Mouse (Mus musculus) liver, embryonic 11.5 days (tissue): ENCODE data around the gene B4galt1. TPM values are rescaled to one million over a fixed set of nuclear protein-coding genes. Genes with fewer than 3 reads are reported as not detected.

Source experiments
- ATAC-seq: fragments of 200-750 bp; cut with Nextera tagmentation; replicated peaks from 2 replicates; pipeline ENCODE4 v1.8.0; 2017; ENCODE audit warnings: moderate number of reproducible peaks, mild to moderate bottlenecking, moderate TSS enrichment, moderate library complexity; ENCODE audit not compliant: low FRiP score
- DNase-seq: peaks from one replicate; pipeline ENCODE4 v3.0.0-alpha.2; 2017; ENCODE audit warnings: low spot score
- H3K27ac ChIP-seq: fragments of 300-500 bp; sonication (generic); 2 replicates; pipeline ENCODE4 v1.5.1; 2014; ENCODE audit warnings: mild to moderate bottlenecking, low read depth, low read length, control low read depth
- H3K27me3 ChIP-seq: fragments of 300-500 bp; sonication (generic); replicated peaks from 2 replicates; pipeline ENCODE4 v1.6.1; 2014; ENCODE audit warnings: low read length, mixed read lengths; ENCODE audit not compliant: control insufficient read depth, insufficient read depth
- H3K36me3 ChIP-seq: fragments of 300-500 bp; sonication (generic); 2 replicates; pipeline ENCODE4 v1.6.1; 2014; ENCODE audit warnings: mild to moderate bottlenecking, low read length, moderate library complexity, mixed read lengths; ENCODE audit not compliant: control insufficient read depth, insufficient read depth
- H3K4me1 ChIP-seq: fragments of 300-500 bp; sonication (generic); replicated peaks from 2 replicates; pipeline ENCODE4 v1.6.1; 2014; ENCODE audit warnings: low read length, mixed read lengths; ENCODE audit not compliant: control insufficient read depth, insufficient read depth
- H3K4me2 ChIP-seq: fragments of 300-500 bp; sonication (generic); 2 replicates; pipeline ENCODE4 v1.6.1; 2014; ENCODE audit warnings: mild to moderate bottlenecking, control low read depth, moderate library complexity
- H3K4me3 ChIP-seq: fragments of 300-500 bp; sonication (generic); 2 replicates; pipeline ENCODE4 v1.5.1; 2014; ENCODE audit warnings: low read depth, low read length, control low read depth
- H3K9ac ChIP-seq: fragments of 300-500 bp; sonication (generic); 2 replicates; pipeline ENCODE4 v1.6.1; 2014; ENCODE audit warnings: low read depth, low read length, control low read depth
- H3K9me3 ChIP-seq: fragments of 300-500 bp; sonication (generic); 2 replicates; pipeline ENCODE4 v1.6.1; 2016; ENCODE audit warnings: low read length, inconsistent platforms, mixed read lengths; ENCODE audit not compliant: control insufficient read depth
- WGBS: fragments of 180-500 bp; shearing (Covaris S2); extraction: QIAGEN DNeasy Blood & Tissue Kit; methylation state at CpG from one replicate; pipeline ENCODE4 v1.1.7; 2014; 5-methylcytosine and 5-hydroxymethylcytosine counted together
- polyA plus RNA-seq: library from polyadenylated mRNA; unstranded; fragments of >200 nt; fragmentation: Nextera tagmentation; extraction: Ambion mirVana; gene quantifications from 2 replicates; pipeline ENCODE4 v1.2.1, GENCODE M21; 2014

Gene B4galt1
- polyA plus RNA-seq, 1 experiment from 2014 or later = 49.0 TPM

DNA sequence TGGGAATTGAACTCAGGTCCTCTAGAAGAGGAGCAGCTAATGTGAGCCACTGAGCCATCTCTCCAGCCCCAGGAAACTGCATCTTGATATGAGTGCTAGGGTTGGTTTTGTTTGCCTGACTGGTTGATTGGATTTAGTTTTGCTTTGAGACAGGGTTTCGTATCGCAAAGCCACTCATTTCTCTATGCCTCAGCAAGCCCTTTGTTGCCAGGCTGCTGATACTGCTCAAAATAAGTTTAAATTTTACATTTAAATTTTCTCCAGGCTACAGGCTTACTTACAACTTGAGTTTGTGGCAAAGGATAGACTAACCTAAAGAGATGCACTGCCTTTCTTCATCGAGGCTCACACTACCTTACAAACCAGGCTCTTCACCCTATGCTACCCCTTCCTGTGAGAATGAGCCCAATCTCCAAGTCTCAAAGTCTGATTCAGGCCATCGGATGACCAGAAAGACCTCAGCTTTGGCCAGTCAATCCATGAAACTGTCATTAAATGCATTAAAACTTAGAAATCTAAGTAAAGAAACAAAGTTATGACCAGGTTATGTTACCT lies 19.5 kb downstream of the B4galt1 start:
- ATAC-seq (no peak), DNase-seq (no peak)
- Histone ChIP-seq H3K4me1 (peaks cover 37% of the 10 kb centered on the region), H3K4me2 (no peak overlapping the region), H3K9ac (no peak overlapping the region), H3K4me3 (no peak overlapping the region), H3K27ac (no peak overlapping the region), H3K9me3 (no peaks in the 10 kb centered on the region), H3K27me3 (no peaks in the 10 kb centered on the region), H3K36me3 (peaks cover 2% of the 10 kb centered on the region; the same call in 1 of the 2 replicates)
- WGBS = 88% methylated on average over 4 of the region's 4 CpGs

DNA sequence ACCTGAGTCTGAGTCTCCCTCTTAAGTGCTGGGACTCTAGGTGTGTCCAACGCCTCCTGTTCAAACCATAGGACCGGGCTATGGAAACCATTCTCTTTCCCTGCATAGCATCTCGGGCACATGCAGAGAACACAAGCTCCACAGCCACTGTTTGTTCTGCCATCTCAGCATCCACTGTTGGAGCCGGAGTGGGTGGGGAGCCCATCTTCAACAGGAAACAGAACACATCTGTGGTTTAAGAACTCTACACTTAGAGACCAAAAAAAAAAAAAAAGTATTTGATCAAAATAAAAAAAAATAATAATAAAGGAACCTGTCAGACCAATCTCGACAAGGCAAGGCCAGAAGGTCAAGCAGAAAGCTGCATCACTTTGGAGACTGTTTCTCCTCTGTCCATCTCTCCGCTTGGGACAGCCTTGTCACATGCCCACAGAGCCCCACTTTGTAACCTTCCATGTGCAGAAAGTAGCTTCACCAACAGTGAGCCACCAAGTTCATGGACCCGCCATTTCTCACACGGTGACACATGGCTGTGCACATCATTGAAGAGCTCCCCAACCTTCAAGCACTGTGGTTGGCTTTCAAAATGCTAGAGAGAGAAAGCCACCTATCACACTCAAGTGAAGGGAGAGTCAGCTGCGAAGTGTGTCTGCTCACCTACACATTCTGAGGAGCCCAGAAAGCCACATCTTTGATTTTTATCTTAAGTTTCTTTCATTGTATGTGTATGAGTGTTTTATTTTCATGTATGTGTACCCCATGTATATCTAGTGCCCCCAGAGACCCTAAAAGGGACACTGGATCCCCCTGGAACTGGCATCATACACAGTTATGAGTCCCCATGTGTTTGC lies 20.2 kb downstream of the B4galt1 start:
- no peaks in the 10 kb centered on the region for H3K27me3 ChIP-seq
- H3K36me3 ChIP-seq = peaks cover 3% of the 10 kb centered on the region; the same call in 1 of the 2 replicates
- H3K4me1 ChIP-seq = peaks cover 37% of the 10 kb centered on the region
- no peak overlapping the region for H3K27ac ChIP-seq
- no peak for DNase-seq
- no peak overlapping the region for H3K4me2 ChIP-seq
- no peak overlapping the region for H3K4me3 ChIP-seq
- ATAC-seq = no peak
- H3K9ac ChIP-seq = no peak overlapping the region
- WGBS = 88% methylated on average over 9 of the region's 9 CpGs
- H3K9me3 ChIP-seq = no peaks in the 10 kb centered on the region

DNA sequence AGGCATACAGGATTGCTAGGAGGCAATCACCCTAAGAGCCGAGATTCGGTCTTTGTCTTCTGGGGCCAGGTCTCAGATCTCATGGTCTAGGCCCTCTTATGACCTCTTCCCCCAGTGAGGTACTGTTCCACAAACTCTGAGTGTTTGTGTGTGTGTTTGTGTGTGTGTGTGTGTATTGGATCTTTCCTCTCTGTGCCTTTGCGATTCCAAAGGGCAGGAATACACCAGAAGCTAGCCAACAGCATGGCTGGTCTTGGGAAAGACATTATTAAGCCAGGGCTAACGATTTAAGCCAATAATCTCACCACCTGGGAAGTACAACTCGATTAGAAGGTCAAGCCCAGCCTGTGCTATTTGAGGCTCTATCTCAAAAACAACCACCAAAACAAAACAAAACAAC lies 23.3 kb downstream of the B4galt1 start:
- ATAC-seq = no peak
- WGBS = 82% methylated on average over 5 of the region's 5 CpGs

DNA sequence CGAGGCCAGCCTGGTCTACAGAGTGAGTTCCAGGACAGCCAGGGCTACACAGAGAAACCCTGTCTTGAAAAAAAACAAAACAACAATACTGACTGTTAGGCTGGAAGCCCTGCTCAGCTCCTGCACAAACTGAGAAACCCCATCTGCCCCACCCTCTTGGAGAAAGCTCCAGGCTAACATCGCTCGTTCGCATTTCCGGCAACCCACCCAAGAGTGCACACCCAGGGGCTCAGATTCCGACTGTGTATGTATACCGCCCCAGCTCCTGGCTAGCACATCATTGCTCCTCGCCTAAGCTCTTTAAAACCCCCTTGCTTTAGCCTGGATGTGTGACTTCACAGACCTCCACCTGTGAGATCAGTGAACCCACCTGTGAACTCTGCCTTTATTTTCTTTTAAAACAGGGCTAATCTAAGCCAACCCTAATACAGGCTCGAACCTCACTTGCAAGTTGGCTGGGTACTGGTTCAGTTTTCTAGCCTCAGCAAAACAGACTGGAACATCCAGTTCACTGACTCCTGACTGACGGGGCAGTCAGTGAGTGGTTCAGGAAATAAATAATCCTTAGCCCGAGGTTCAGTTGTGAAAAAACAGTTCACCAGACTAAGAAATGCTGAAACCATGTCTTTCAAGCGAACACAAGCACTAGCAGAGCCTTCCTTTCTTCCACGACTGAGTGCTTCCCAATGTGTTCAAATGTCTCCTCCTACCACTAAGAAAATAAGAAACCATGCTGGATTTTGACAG lies 24.0 kb downstream of the B4galt1 start:
- Histone ChIP-seq H3K27me3 (no peaks in the 10 kb centered on the region), H3K36me3 (peaks cover 5% of the 10 kb centered on the region; the same call in 1 of the 2 replicates), H3K4me1 (peaks cover 23% of the 10 kb centered on the region), H3K4me3 (no peak overlapping the region), H3K9me3 (no peaks in the 10 kb centered on the region), H3K4me2 (no peak overlapping the region), H3K27ac (no peak overlapping the region), H3K9ac (no peak overlapping the region)
- ATAC-seq (no peak), DNase-seq (no peak)
- 84% methylated on average over 13 of the region's 13 CpGs for WGBS

More for the DNA sequence above, 23.3 kb downstream of the B4galt1 start:
- H3K27ac ChIP-seq = no peak overlapping the region
- H3K36me3 ChIP-seq = peaks cover 5% of the 10 kb centered on the region; the same call in 1 of the 2 replicates
- H3K27me3 ChIP-seq = no peaks in the 10 kb centered on the region
- DNase-seq = no peak
- no peaks in the 10 kb centered on the region for H3K9me3 ChIP-seq
- H3K4me3 ChIP-seq = no peak overlapping the region
- no peak overlapping the region for H3K4me2 ChIP-seq
- no peak overlapping the region for H3K9ac ChIP-seq
- H3K4me1 ChIP-seq = peaks cover 23% of the 10 kb centered on the region

DNA sequence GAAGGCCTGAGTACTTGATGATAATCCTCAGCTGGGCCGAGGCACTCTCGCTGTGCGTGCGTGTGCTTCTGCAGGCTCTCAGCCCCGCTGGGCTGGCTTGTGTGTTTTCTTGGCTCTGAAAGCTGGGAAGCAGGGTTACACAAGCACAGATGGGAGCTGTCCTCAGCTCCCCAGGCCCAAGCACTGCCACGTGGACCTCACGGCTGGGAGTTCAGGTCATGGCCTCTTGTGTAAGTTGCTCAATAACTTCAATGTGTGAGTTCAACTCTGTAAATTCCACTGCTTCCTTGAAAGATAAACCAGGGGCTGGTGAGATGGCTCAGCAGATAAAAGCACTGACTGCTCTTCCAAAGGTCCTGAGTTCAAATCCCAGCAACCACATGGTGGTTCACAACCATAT lies 24.9 kb downstream of the B4galt1 start:
- Histone ChIP-seq H3K27me3 (no peaks in the 10 kb centered on the region), H3K4me3 (no peak overlapping the region), H3K9ac (no peak overlapping the region), H3K4me2 (no peak overlapping the region), H3K36me3 (peaks cover 5% of the 10 kb centered on the region; the same call in 1 of the 2 replicates), H3K27ac (peak overlapping the region; percentile 49), H3K9me3 (no peaks in the 10 kb centered on the region), H3K4me1 (peaks cover 23% of the 10 kb centered on the region)
- peak; percentile 71 for ATAC-seq
- DNase-seq = no peak
- WGBS = 49% methylated on average over 7 of the region's 7 CpGs

DNA sequence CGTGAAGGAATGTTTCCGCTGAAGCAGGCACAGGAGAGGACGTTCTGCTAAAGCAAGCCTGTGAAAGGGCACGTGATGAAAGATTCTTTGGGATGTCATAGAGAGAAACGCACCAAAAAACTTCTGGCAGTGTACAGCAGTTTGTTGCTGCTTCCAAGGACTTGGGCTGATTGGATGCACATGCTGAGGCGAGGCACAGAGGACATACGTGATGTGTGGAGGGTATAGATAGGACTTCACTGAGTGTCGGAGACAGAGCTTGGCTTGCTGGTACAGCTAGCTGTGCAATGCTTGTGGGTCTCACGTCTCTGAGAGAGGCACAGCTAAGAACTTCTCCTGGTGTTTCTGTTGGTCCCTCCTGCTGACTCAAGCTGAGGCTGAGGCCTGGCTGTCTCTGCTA lies 25.9 kb downstream of the B4galt1 start:
- Histone ChIP-seq H3K4me3 (no peak overlapping the region), H3K27me3 (no peaks in the 10 kb centered on the region), H3K36me3 (peaks cover 7% of the 10 kb centered on the region; the same call in 1 of the 2 replicates), H3K9me3 (no peaks in the 10 kb centered on the region), H3K9ac (no peak overlapping the region; the same call in 1 of the 2 replicates), H3K4me2 (no peak overlapping the region), H3K27ac (no peak overlapping the region), H3K4me1 (peaks cover 23% of the 10 kb centered on the region)
- no peak; the same call in 1 of the 2 replicates for ATAC-seq
- 74% methylated on average over 9 of the region's 9 CpGs for WGBS
- no peak for DNase-seq

DNA sequence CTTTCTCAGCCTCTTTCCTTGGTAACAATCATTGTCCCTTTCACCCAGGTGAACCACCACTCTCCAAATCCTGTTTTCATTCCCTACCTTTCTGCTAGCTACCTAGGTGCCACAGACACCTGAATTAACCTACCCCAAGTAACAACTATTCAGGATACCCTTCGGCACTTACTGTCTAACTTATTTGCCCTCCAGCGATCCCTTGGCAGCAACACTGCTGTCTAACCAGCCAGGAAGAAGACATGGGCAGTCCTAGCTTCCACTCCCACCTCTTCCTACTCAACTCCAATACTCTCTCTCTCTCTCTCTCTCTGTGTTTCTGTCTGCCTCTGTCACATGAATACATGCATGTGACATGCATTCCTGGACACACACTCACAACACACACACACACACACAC lies 27.0 kb downstream of the B4galt1 start:
- Histone ChIP-seq H3K4me2 (no peak overlapping the region), H3K4me3 (no peak overlapping the region), H3K27ac (no peak overlapping the region), H3K4me1 (peaks cover 24% of the 10 kb centered on the region), H3K27me3 (no peaks in the 10 kb centered on the region), H3K9me3 (no peaks in the 10 kb centered on the region), H3K36me3 (peaks cover 7% of the 10 kb centered on the region; the same call in 1 of the 2 replicates), H3K9ac (no peak overlapping the region)
- no peak for DNase-seq
- 80% methylated on average over 2 of the region's 2 CpGs for WGBS
- ATAC-seq = no peak

DNA sequence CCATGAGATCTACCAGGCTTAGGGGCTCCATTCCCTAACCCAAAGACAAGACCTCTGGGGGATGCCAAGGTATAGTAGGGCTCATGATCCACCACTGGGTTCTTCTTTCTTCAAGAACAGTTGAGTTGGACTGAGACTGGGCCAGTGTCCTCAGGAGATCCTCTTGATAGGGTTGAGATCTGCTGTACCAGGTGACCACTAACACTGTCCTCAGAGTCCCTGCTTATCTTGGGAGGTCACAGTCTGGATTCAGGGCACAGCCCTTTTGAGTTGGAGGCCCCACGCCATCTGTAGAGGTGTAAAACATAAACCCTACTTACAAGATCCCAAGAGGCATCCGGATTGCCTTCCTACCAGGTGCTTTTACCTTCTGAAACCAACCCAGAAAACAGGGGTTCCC lies 27.8 kb downstream of the B4galt1 start:
- H3K27ac ChIP-seq = no peak overlapping the region
- no peak for ATAC-seq
- DNase-seq = no peak
- no peak overlapping the region for H3K4me3 ChIP-seq
- WGBS = 80% methylated on average over 2 of the region's 2 CpGs
- H3K27me3 ChIP-seq = no peaks in the 10 kb centered on the region
- no peaks in the 10 kb centered on the region for H3K9me3 ChIP-seq
- H3K4me2 ChIP-seq = no peak overlapping the region
- peaks cover 9% of the 10 kb centered on the region; the same call in 1 of the 2 replicates for H3K36me3 ChIP-seq
- H3K4me1 ChIP-seq = peaks cover 27% of the 10 kb centered on the region
- no peak overlapping the region for H3K9ac ChIP-seq
